Mouse (Mus musculus): Measurements from ENCODE around the gene Oit1.

The Oit1 gene

GRCm38 (mm10) chr14:8335947-8336346 is 42.6 kb downstream of the Oit1 start:
- no peak for DNase-seq (ENCODE audit: extremely low read depth, low read depth)

- DNase-seq (ENCODE audit: extremely low read depth, low read depth) = no peak
Observed at GRCm38 (mm10) chr14:8334511-8334910, 44.0 kb downstream of the Oit1 start.

GRCm38 (mm10) chr14:8332314-8333252 is 46.0 kb downstream of the Oit1 start:
- no peak for DNase-seq (ENCODE audit: extremely low read depth, low read depth)

- no peak for DNase-seq (ENCODE audit: extremely low read depth, low read depth)
Observed at GRCm38 (mm10) chr14:8331307-8331905, 47.1 kb downstream of the Oit1 start.

- no peak for DNase-seq (ENCODE audit: extremely low read depth, low read depth)
Observed at GRCm38 (mm10) chr14:8330390-8330789, 48.2 kb downstream of the Oit1 start.

- DNase-seq (ENCODE audit: extremely low read depth, low read depth) = no peak
Observed at GRCm38 (mm10) chr14:8329552-8329951, 49.0 kb downstream of the Oit1 start.

GRCm38 (mm10) chr14:8327371-8327770 is 51.2 kb downstream of the Oit1 start:
- no peak for DNase-seq (ENCODE audit: extremely low read depth, low read depth)

GRCm38 (mm10) chr14:8326961-8327360 is 51.6 kb downstream of the Oit1 start:
- no peak for DNase-seq (ENCODE audit: extremely low read depth, low read depth)

GRCm38 (mm10) chr14:8325746-8326145 is 52.8 kb downstream of the Oit1 start:
- no peak for DNase-seq (ENCODE audit: extremely low read depth, low read depth)

- no peak for DNase-seq (ENCODE audit: extremely low read depth, low read depth)
Observed at GRCm38 (mm10) chr14:8320528-8320927, 58.0 kb downstream of the Oit1 start.

GRCm38 (mm10) chr14:8317194-8318097 is 61.1 kb downstream of the Oit1 start, which contains the start of gene Fam107a:
Gene Fam107a, minus strand, starts transcription at chr14:8318023.
- DNase-seq (ENCODE audit: extremely low read depth, low read depth) = no peak

GRCm38 (mm10) chr14:8316366-8317193 is 62.0 kb downstream of the Oit1 start:
- DNase-seq (ENCODE audit: extremely low read depth, low read depth) = no peak

GRCm38 (mm10) chr14:8315169-8315568 is 63.4 kb downstream of the Oit1 start:
- DNase-seq (ENCODE audit: extremely low read depth, low read depth) = no peak

GRCm38 (mm10) chr14:8314536-8314935 is 64.0 kb downstream of the Oit1 start:
- no peak for DNase-seq (ENCODE audit: extremely low read depth, low read depth)

GRCm38 (mm10) chr14:8313877-8314276 is 64.7 kb downstream of the Oit1 start:
- DNase-seq (ENCODE audit: extremely low read depth, low read depth) = no peak

- no peak for DNase-seq (ENCODE audit: extremely low read depth, low read depth)
Observed at GRCm38 (mm10) chr14:8309621-8310141, 68.9 kb downstream of the Oit1 start.

GRCm38 (mm10) chr14:8308650-8309049 is 69.9 kb downstream of the Oit1 start:
- no peak for DNase-seq (ENCODE audit: extremely low read depth, low read depth)

- DNase-seq (ENCODE audit: extremely low read depth, low read depth) = no peak
Observed at GRCm38 (mm10) chr14:8306884-8307283, 71.7 kb downstream of the Oit1 start.

- no peak for DNase-seq (ENCODE audit: extremely low read depth, low read depth)
Observed at GRCm38 (mm10) chr14:8305014-8305413, 73.5 kb downstream of the Oit1 start.

GRCm38 (mm10) chr14:8304082-8304481 is 74.5 kb downstream of the Oit1 start:
- DNase-seq (ENCODE audit: extremely low read depth, low read depth) = no peak

All from MEL-GATA-1-ER (cell line).